Mouse (Mus musculus) olfactory bulb, adult 2 months (tissue): Measurements from ENCODE around the gene Ap2s1.

Source experiments
- CTCF ChIP-seq: fragments of 200-500 bp; IDR thresholded peaks from 2 replicates; pipeline ENCODE4 v1.5.1; 2012; ENCODE audit warnings: low read depth, mild to moderate bottlenecking, low read length, moderate library complexity; ENCODE audit not compliant: insufficient read depth
- POLR2A ChIP-seq: fragments of 200-500 bp; IDR thresholded peaks from 2 replicates; pipeline ENCODE4 v1.6.1; 2012; ENCODE audit warnings: mild to moderate bottlenecking, low read depth, low read length, moderate library complexity; ENCODE audit not compliant: insufficient read depth

GRCm38 (mm10) chr7:16758872-16759574 lies 20.8 kb downstream of the Ap2s1 start:
- TF ChIP-seq CTCF (no peak), POLR2A (no peak)
